Mouse (Mus musculus): ENCODE data around the gene Rhox3h. TPM values are rescaled to one million over a fixed set of nuclear protein-coding genes. Genes with fewer than 3 reads are reported as not detected.
"Not testable (repeated sequence)": the region's sequence is repeated elsewhere in the genome, so short reads cannot be mapped to it uniquely, and the experiment has no call there.

The Rhox3h gene
- not detected in 2 replicates for polyA plus RNA-seq (2015; fragmentation: Nextera tagmentation; extraction: Ambion mirVana)

DNA sequence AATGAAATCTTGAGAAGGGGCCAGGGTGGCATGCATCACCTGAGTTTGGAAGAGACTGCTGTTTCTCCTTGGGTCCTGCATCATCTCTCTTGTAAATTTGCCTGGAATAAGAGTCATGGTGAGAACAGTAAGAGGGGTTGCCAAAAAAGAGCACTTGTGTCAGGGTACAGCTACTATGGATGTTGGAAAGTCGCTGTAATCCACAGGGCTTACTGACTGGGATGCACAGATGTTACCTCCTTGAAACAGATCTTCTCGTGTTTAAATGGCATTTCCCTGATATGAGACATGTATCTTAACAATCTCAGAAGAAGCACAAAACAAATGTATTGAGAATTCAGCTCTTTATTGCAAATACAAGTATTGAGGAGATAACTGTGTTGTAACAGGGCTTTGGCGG is at the start of gene Rhox3h:
Rhox3h (minus strand) TSS at position 101 of the 400 bp plus-strand sequence.
- not testable (repeated sequence) for ATAC-seq (ENCODE audit: low read depth)

DNA sequence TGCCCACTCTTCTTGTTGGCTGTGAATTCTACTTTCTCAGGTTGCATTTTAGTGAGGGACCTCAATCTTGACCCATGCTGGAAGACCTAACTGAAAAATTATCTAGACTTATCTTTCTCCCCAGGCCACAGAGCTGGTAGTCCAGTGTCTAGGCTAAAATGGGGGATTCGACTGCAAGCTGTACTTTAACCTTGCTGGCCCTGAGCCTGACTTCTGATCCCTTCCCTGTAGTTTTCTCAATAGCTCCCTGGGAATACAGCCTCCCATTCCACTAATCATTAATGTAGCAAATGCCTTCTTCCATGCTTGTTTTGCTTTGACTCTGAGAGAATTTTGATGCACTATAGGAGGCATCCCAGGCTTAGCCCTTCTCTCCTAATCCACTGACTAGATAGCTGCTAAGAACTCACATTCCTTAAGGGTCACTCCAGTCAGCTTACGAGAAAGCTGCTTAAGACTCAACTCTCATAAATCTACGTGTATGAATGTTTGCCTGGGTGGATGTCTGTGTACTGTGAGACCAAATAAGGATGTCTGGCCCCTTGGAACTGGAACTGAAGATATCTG is 33.3 kb upstream of the Rhox3h start:
- Histone ChIP-seq H3K36me3 (no peaks in the 10 kb centered on the region), H3K4me1 (replicated peaks) (no peaks in the 10 kb centered on the region), H3K9me3 (no peaks in the 10 kb centered on the region), H3K27me3 (no peaks in the 10 kb centered on the region), H3K27ac (replicated peaks) (no peak overlapping the region), H3K4me3 (no peak overlapping the region), H3K4me2 (no peak overlapping the region), H3K9ac (no peak overlapping the region)
- no peak for ATAC-seq (ENCODE audit: low read depth)
- 69% methylated on average over 3 of the region's 3 CpGs for WGBS

More for the DNA sequence above, at the start of gene Rhox3h:
- WGBS = 100% methylated on average over 1 of the region's 3 CpGs
- not testable (repeated sequence) for H3K9me3 ChIP-seq; H3K27me3 ChIP-seq; H3K9ac ChIP-seq; H3K4me1 ChIP-seq (replicated peaks); H3K4me3 ChIP-seq; H3K4me2 ChIP-seq; H3K36me3 ChIP-seq; H3K27ac ChIP-seq (replicated peaks)

- no peak for ATAC-seq (ENCODE audit: low read depth)
- no peaks in the 10 kb centered on the region for H3K27me3 ChIP-seq
- no peak overlapping the region for H3K4me3 ChIP-seq
- no peaks in the 10 kb centered on the region for H3K36me3 ChIP-seq
- H3K4me2 ChIP-seq = no peak overlapping the region
- WGBS = 84% methylated on average over 2 of the region's 2 CpGs
- no peaks in the 10 kb centered on the region for H3K9me3 ChIP-seq
- H3K9ac ChIP-seq = no peak overlapping the region
- no peaks in the 10 kb centered on the region for H3K4me1 ChIP-seq (replicated peaks)
- H3K27ac ChIP-seq (replicated peaks) = no peak overlapping the region
Measured at GRCm38 (mm10) chrX:37692261-37692660, 23.7 kb upstream of the Rhox3h start.

- no peaks in the 10 kb centered on the region for H3K4me1 ChIP-seq (replicated peaks)
- 88% methylated on average over 24 of the region's 24 CpGs for WGBS
- no peaks in the 10 kb centered on the region for H3K27me3 ChIP-seq
- no peak for ATAC-seq (ENCODE audit: low read depth)
- H3K4me2 ChIP-seq = no peak overlapping the region
- H3K27ac ChIP-seq (replicated peaks) = no peak overlapping the region
- H3K4me3 ChIP-seq = no peak overlapping the region
- no peak overlapping the region for H3K9ac ChIP-seq
- no peaks in the 10 kb centered on the region for H3K9me3 ChIP-seq
- no peaks in the 10 kb centered on the region for H3K36me3 ChIP-seq
Measured at GRCm38 (mm10) chrX:37683031-37683715, 14.6 kb upstream of the Rhox3h start.

DNA sequence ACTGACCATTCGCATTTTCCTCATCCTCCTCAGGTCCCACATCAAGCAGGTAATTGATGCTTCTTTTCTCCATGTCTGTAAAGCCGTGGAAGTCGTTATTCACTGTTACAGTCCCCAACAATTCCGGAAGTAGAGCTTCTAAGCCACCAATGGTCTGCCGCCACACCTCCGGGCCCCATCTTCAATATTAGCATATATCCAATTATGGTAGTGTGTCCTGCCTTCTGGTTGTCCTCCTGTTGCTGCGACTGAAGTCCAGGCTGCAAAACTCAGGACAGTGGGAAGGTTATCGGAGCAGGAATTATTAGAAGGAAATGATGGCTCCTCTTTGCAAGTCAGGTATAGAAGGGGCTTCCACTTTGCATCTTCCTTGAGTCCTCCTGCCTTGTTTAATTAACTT is 4.6 kb upstream of the Rhox3h start, which contains the start of gene Rhox2h:
Rhox2h (minus strand) TSS at position 101 of the 400 bp plus-strand sequence.
- H3K9ac ChIP-seq = not testable (repeated sequence)

GRCm38 (mm10) chrX:37651227-37651626 is 17.3 kb downstream of the Rhox3h start, which contains the start of gene Rhox4g:
Gene Rhox4g, minus strand, starts transcription at chrX:37651327.
- H3K9ac ChIP-seq; H3K27me3 ChIP-seq; H3K4me1 ChIP-seq (replicated peaks); H3K4me2 ChIP-seq; H3K36me3 ChIP-seq; ATAC-seq (ENCODE audit: low read depth); H3K9me3 ChIP-seq; H3K4me3 ChIP-seq; H3K27ac ChIP-seq (replicated peaks): not testable (repeated sequence)
- WGBS = 93% methylated on average over 18 of the region's 20 CpGs

More for the DNA sequence above, 4.6 kb upstream of the Rhox3h start, which contains the start of gene Rhox2h:
- H3K4me3 ChIP-seq; H3K4me1 ChIP-seq (replicated peaks); ATAC-seq (ENCODE audit: low read depth); H3K27me3 ChIP-seq; H3K36me3 ChIP-seq; H3K9me3 ChIP-seq; H3K4me2 ChIP-seq; H3K27ac ChIP-seq (replicated peaks): not testable (repeated sequence)
- 87% methylated on average over 8 of the region's 8 CpGs for WGBS

DNA sequence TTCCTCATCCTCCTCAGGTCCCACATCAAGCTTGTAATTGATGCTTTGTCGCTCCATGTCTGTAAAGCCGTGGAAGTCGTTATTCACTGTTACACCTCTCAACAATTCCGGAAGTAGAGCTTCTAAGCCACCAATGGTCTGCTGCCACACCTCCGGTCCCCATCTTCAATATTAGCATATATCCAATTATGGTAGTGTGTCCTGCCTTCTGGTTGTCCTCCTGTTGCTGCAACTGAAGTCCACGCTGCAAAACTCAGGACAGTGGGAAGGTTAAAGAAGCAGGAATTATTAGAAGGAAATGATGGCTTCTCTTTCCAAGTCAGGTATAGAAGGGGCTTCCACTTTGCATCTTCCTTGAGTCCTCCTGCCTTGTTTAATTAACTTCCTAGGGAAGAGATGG is 25.2 kb downstream of the Rhox3h start, which contains the start of gene Rhox2g:
Rhox2g (minus strand) TSS at position 101 of the 400 bp plus-strand sequence.
- not testable (repeated sequence) for H3K9ac ChIP-seq; H3K27ac ChIP-seq (replicated peaks); H3K4me3 ChIP-seq; H3K4me2 ChIP-seq; ATAC-seq (ENCODE audit: low read depth); H3K36me3 ChIP-seq; H3K9me3 ChIP-seq; H3K4me1 ChIP-seq (replicated peaks); H3K27me3 ChIP-seq
- WGBS = 96% methylated on average over 6 of the region's 6 CpGs

GRCm38 (mm10) chrX:37628512-37628911 is 40.1 kb downstream of the Rhox3h start, which contains the start of gene Rhox3g:
Gene Rhox3g, minus strand, starts transcription at chrX:37628612.
- not testable (repeated sequence) for H3K9ac ChIP-seq; H3K27ac ChIP-seq (replicated peaks)
- WGBS = 86% methylated on average over 2 of the region's 2 CpGs

More at GRCm38 (mm10) chrX:37628512-37628911, 40.1 kb downstream of the Rhox3h start, which contains the start of gene Rhox3g:
- H3K4me2 ChIP-seq; H3K4me1 ChIP-seq (replicated peaks); H3K36me3 ChIP-seq; ATAC-seq (ENCODE audit: low read depth); H3K4me3 ChIP-seq; H3K27me3 ChIP-seq; H3K9me3 ChIP-seq: not testable (repeated sequence)

Other genes with a start within 250 kb of the Rhox3h start
- gene Rhox4b, start 236.3 kb downstream of the Rhox3h start, polyA plus RNA-seq (2015; fragmentation: Nextera tagmentation; extraction: Ambion mirVana) = not detected in 2 replicates
- gene Rhox2c, start 215.1 kb downstream of the Rhox3h start, polyA plus RNA-seq (2015; fragmentation: Nextera tagmentation; extraction: Ambion mirVana) = not detected in 2 replicates
- not detected in 2 replicates for gene Rhox3c, start 210.2 kb downstream of the Rhox3h start, polyA plus RNA-seq (2015; fragmentation: Nextera tagmentation; extraction: Ambion mirVana)
- gene Rhox4c, start 188.4 kb downstream of the Rhox3h start, polyA plus RNA-seq (2015; fragmentation: Nextera tagmentation; extraction: Ambion mirVana) = not detected in 2 replicates
- not detected in 2 replicates for gene Rhox2d, start 175.3 kb downstream of the Rhox3h start, polyA plus RNA-seq (2015; fragmentation: Nextera tagmentation; extraction: Ambion mirVana)
- gene Rhox4d, start 154.4 kb downstream of the Rhox3h start, polyA plus RNA-seq (2015; fragmentation: Nextera tagmentation; extraction: Ambion mirVana) = not detected in 2 replicates
- gene Rhox2e, start 138.3 kb downstream of the Rhox3h start, polyA plus RNA-seq (2015; fragmentation: Nextera tagmentation; extraction: Ambion mirVana) = not detected in 2 replicates
- not detected in 2 replicates for gene Rhox3e, start 126.7 kb downstream of the Rhox3h start, polyA plus RNA-seq (2015; fragmentation: Nextera tagmentation; extraction: Ambion mirVana)
- gene Rhox4e, start 111.4 kb downstream of the Rhox3h start, polyA plus RNA-seq (2015; fragmentation: Nextera tagmentation; extraction: Ambion mirVana) = not detected in 2 replicates
- not detected in 2 replicates for gene Rhox2f, start 97.4 kb downstream of the Rhox3h start, polyA plus RNA-seq (2015; fragmentation: Nextera tagmentation; extraction: Ambion mirVana)
- not detected in 2 replicates for gene Rhox3f, start 87.8 kb downstream of the Rhox3h start, polyA plus RNA-seq (2015; fragmentation: Nextera tagmentation; extraction: Ambion mirVana)
- gene Rhox4f, start 61.1 kb downstream of the Rhox3h start, polyA plus RNA-seq (2015; fragmentation: Nextera tagmentation; extraction: Ambion mirVana) = not detected in 2 replicates
- gene Rhox3g, start 40.2 kb downstream of the Rhox3h start, polyA plus RNA-seq (2015; fragmentation: Nextera tagmentation; extraction: Ambion mirVana) = not detected in 2 replicates
- gene Rhox2g, start 25.3 kb downstream of the Rhox3h start, polyA plus RNA-seq (2015; fragmentation: Nextera tagmentation; extraction: Ambion mirVana) = not detected in 2 replicates
- gene Rhox4g, start 17.4 kb downstream of the Rhox3h start, polyA plus RNA-seq (2015; fragmentation: Nextera tagmentation; extraction: Ambion mirVana) = not detected in 2 replicates
- not detected in 2 replicates for gene Rhox2h, start 4.5 kb upstream of the Rhox3h start, polyA plus RNA-seq (2015; fragmentation: Nextera tagmentation; extraction: Ambion mirVana)
- gene Rhox5, start 136.1 kb upstream of the Rhox3h start, polyA plus RNA-seq (2015; fragmentation: Nextera tagmentation; extraction: Ambion mirVana) = 0.45 and 0.51 TPM in 2 replicates
- gene Rhox6, start 158.1 kb upstream of the Rhox3h start, polyA plus RNA-seq (2015; fragmentation: Nextera tagmentation; extraction: Ambion mirVana) = not detected in 2 replicates
- gene Rhox7a, start 162.9 kb upstream of the Rhox3h start, polyA plus RNA-seq (2015; fragmentation: Nextera tagmentation; extraction: Ambion mirVana) = not detected in 2 replicates
- not detected in 2 replicates for gene Rhox8, start 210.2 kb upstream of the Rhox3h start, polyA plus RNA-seq (2015; fragmentation: Nextera tagmentation; extraction: Ambion mirVana)
- gene Rhox7b, start 228.5 kb upstream of the Rhox3h start, polyA plus RNA-seq (2015; fragmentation: Nextera tagmentation; extraction: Ambion mirVana) = not detected in 2 replicates
- gene Rhox9, start 233.0 kb upstream of the Rhox3h start, polyA plus RNA-seq (2015; fragmentation: Nextera tagmentation; extraction: Ambion mirVana) = not detected in 2 replicates